In the genomic region with DNA sequence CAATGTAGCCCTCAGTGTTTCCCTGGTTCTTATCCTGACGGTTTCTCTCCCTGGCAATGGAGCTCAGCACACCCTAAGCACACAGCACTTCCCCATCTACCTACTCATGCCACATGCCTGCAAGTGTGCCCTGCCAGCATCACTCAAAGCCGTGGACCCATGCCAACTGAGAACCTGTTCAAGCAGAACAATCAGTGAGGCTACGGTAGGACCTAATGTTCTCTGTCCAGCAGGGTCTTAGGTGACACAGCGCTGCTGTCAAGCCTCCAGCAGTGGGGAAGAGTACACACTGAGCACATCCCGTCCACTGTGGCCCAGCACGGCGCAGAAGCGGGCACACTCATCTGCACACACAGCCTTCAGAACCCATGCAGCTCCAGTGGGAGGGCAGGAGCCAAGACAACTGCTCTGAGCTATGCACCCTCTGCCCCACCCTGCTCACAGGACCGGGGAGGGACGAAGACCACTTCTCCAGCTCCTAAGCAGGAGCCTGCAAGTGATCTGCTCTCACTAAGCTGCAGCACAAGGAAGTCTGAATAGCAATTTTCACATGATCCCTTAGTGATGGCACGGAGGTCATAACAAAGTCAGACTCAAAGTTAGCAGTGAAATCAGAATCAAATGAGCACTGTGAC, we compare ENCODE assay signal across 8 mouse cellular contexts. TPM values are rescaled to one million over a fixed set of nuclear protein-coding genes. Genes with fewer than 3 reads are reported as not detected.
DNase-seq lines count a peak whose midpoint lies in the region; ATAC-seq and TF ChIP-seq lines count a peak whose summit lies in the region.

No protein-coding gene starts in this region.

- H3K36me3 ChIP-seq in midbrain, postnatal 0 days (ENCODE audit: insufficient read depth, low read length), result peaks cover 63% of the 10 kb centered on the region
- H3K36me3 ChIP-seq in midbrain, embryonic 13.5 days, result peaks cover 72% of the 10 kb centered on the region
- peaks cover 22% of the 10 kb centered on the region for H3K36me3 ChIP-seq in intestine, embryonic 16.5 days (ENCODE audit: control insufficient read depth, insufficient read depth, low read length)

- TF ChIP-seq CTCF in midbrain, postnatal 0 days (IDR thresholded peaks at IDR 0.05), result no peak

- H3K27me3 ChIP-seq in midbrain, postnatal 0 days (ENCODE audit: insufficient read depth, low read length), result no peaks in the 10 kb centered on the region
- H3K27me3 ChIP-seq in midbrain, embryonic 13.5 days, result no peaks in the 10 kb centered on the region
- H3K27me3 ChIP-seq in intestine, embryonic 16.5 days (replicated peaks; ENCODE audit: control insufficient read depth, insufficient read depth, low read length), result no peaks in the 10 kb centered on the region

- no peak overlapping the region for H3K27ac ChIP-seq in midbrain, postnatal 0 days (ENCODE audit: low read depth, low read length)
- no peak overlapping the region for H3K27ac ChIP-seq in midbrain, embryonic 13.5 days
- H3K27ac ChIP-seq in intestine, embryonic 16.5 days (ENCODE audit: low read length), result no peak overlapping the region

- H3K9me3 ChIP-seq in midbrain, postnatal 0 days (ENCODE audit: low read length), result no peaks in the 10 kb centered on the region
- H3K9me3 ChIP-seq in midbrain, embryonic 13.5 days, result no peaks in the 10 kb centered on the region
- H3K9me3 ChIP-seq in intestine, embryonic 16.5 days (ENCODE audit: control insufficient read depth, low read length), result no peaks in the 10 kb centered on the region

- 89% methylated on average over 11 of the region's 11 CpGs for WGBS in midbrain, postnatal 0 days
- WGBS in midbrain, embryonic 13.5 days, result 94% methylated on average over 11 of the region's 11 CpGs
- 88% methylated on average over 11 of the region's 11 CpGs for WGBS in intestine, embryonic 16.5 days

- ATAC-seq in midbrain, postnatal 0 days (ENCODE audit: low FRiP score), result no peak
- no peak for ATAC-seq in midbrain, embryonic 13.5 days
- ATAC-seq in intestine, embryonic 16.5 days, result no peak

- peak; percentile 23 for DNase-seq in adrenal gland, postnatal 25 days
- DNase-seq in adrenal gland, adult 8-10 months, result no peak
- peak; percentile 67 for DNase-seq in midbrain, postnatal 0 days (ENCODE audit: low spot score)
- DNase-seq in kidney, adult 8-10 months, result peak; percentile 58 to 75
- DNase-seq in lung, postnatal 4 days, result peak; percentile 61 to 71
- DNase-seq in thymus, postnatal 36 days, result no peak

- H3K4me1 ChIP-seq in midbrain, postnatal 0 days (ENCODE audit: insufficient read depth, low read length), result no peaks in the 10 kb centered on the region
- no peaks in the 10 kb centered on the region for H3K4me1 ChIP-seq in midbrain, embryonic 13.5 days (replicated peaks)
- H3K4me1 ChIP-seq in intestine, embryonic 16.5 days (ENCODE audit: control insufficient read depth, insufficient read depth, low read length), result no peaks in the 10 kb centered on the region; the same call in 1 of the 2 replicates

- no peak overlapping the region for H3K4me3 ChIP-seq in midbrain, postnatal 0 days (ENCODE audit: low read depth, low read length)
- no peak overlapping the region for H3K4me3 ChIP-seq in midbrain, embryonic 13.5 days (replicated peaks)
- no peak overlapping the region for H3K4me3 ChIP-seq in intestine, embryonic 16.5 days (ENCODE audit: low read length)

- H3K9ac ChIP-seq in midbrain, postnatal 0 days (replicated peaks; ENCODE audit: low read length, poor library complexity, severe bottlenecking), result no peak overlapping the region; the same call in 1 of the 2 replicates
- no peak overlapping the region for H3K9ac ChIP-seq in midbrain, embryonic 13.5 days (replicated peaks)
- no peak overlapping the region for H3K9ac ChIP-seq in intestine, embryonic 16.5 days (ENCODE audit: low read depth, low read length)

- H3K4me2 ChIP-seq in midbrain, postnatal 0 days (ENCODE audit: low read depth, low read length, poor library complexity, severe bottlenecking), result no peak overlapping the region
- no peak overlapping the region for H3K4me2 ChIP-seq in midbrain, embryonic 13.5 days (replicated peaks)
- H3K4me2 ChIP-seq in intestine, embryonic 16.5 days (ENCODE audit: low read depth, low read length), result no peak overlapping the region

RNA-seq across cellular contexts. Expression of a gene that starts 46.1 kb away (rescaled TPM):
- total RNA-seq in adrenal gland, postnatal 25 days (2021), result 156 and 198 TPM in 2 replicates
- total RNA-seq in adrenal gland, adult 8-10 months (2022), result 100 to 1,000 TPM; 160 to 183 (median 173) TPM
- 148 and 227 TPM in 2 replicates for total RNA-seq in midbrain, postnatal 0 days (2014; rRNA removed)
- polyA plus RNA-seq in midbrain, postnatal 0 days (2015; fragmentation: Nextera tagmentation; extraction: Ambion mirVana), result 79.6 and 85.0 TPM in 2 replicates
- 90.3 and 91.0 TPM in 2 replicates for polyA plus RNA-seq in midbrain, embryonic 13.5 days (2015; fragmentation: Nextera tagmentation; extraction: Ambion mirVana)
- 183 and 215 TPM in 2 replicates for polyA plus RNA-seq in intestine, embryonic 16.5 days (2015; fragmentation: Nextera tagmentation; extraction: Ambion mirVana)

Comparison
In these comparisons a context has a peak if more than half of its experiments do, and no peak if none do; other contexts are left out.
1. DNase-seq: peak in adrenal gland, postnatal 25 days (single experiment), midbrain, postnatal 0 days (single experiment), kidney, adult 8-10 months (2 of 2) and lung, postnatal 4 days (2 of 2); none in adrenal gland, adult 8-10 months (single experiment) and thymus, postnatal 36 days (0 of 2).